Mouse (Mus musculus) cortical plate, adult 2 months (tissue): ENCODE results near the gene Kcnmb2. TPM values are rescaled to one million over a fixed set of nuclear protein-coding genes. Genes with fewer than 3 reads are reported as not detected.
A peak's percentile ranks its signal among the peaks of the same experiment; 100 is the strongest.

ENCODE experiments used
- H3K27ac ChIP-seq: fragments of 200-500 bp; 2 replicates; pipeline ENCODE4 v1.5.1; 2012; ENCODE audit warnings: low read length, control low read depth, inconsistent platforms; ENCODE audit not compliant: insufficient read depth
- H3K4me1 ChIP-seq: fragments of 200-500 bp; 2 replicates; pipeline ENCODE4 v1.6.1; 2011; ENCODE audit warnings: low read length; ENCODE audit not compliant: control insufficient read depth, insufficient read depth
- H3K4me3 ChIP-seq: fragments of 200-500 bp; 2 replicates; pipeline ENCODE4 v1.5.1; 2011; ENCODE audit warnings: mild to moderate bottlenecking, low read length, control low read depth; ENCODE audit not compliant: insufficient read depth
- CTCF ChIP-seq: fragments of 200-500 bp; IDR thresholded peaks from 2 replicates; pipeline ENCODE4 v1.5.1; 2011; ENCODE audit warnings: mild to moderate bottlenecking, control low read depth, low read length; ENCODE audit not compliant: insufficient read depth; ENCODE audit errors: extremely low read depth
- POLR2A ChIP-seq: fragments of 200-500 bp; IDR thresholded peaks from 2 replicates; pipeline ENCODE4 v1.6.1; 2011; ENCODE audit warnings: mild to moderate bottlenecking, low read length, control low read depth; ENCODE audit not compliant: insufficient read depth; ENCODE audit errors: extremely low read depth
- polyA plus RNA-seq: library from polyadenylated mRNA; depleted of rRNA; stranded (reverse); fragments of >200 nt; gene quantifications from 2 replicates; pipeline ENCODE4 v1.2.3, GENCODE M21; 2012; rRNA removed

Kcnmb2 gene
- 1.2 and 1.3 TPM in 2 replicates for polyA plus RNA-seq

- Histone ChIP-seq H3K4me3 (peak within 1 kb of the TSS; percentile 51), H3K4me1 (no peaks in the 10 kb centered on the region; the same call in 1 of the 2 replicates), H3K27ac (no peak within 1 kb of the TSS)
- no peak for TF ChIP-seq POLR2A
Observed at GRCm38 (mm10) chr3:31902504-31903330, at the start of gene Kcnmb2. Gene Kcnmb2 (plus strand): TSS chr3:31902507.

- TF ChIP-seq POLR2A (no peak), CTCF (no peak)
- Histone ChIP-seq H3K27ac (no peak overlapping the region), H3K4me1 (no peaks in the 10 kb centered on the region), H3K4me3 (no peak overlapping the region)
Observed at GRCm38 (mm10) chr3:31863522-31863921, 38.8 kb upstream of the Kcnmb2 start.

GRCm38 (mm10) chr3:31864070-31864469, 38.2 kb upstream of the Kcnmb2 start:
- no peaks in the 10 kb centered on the region for H3K4me1 ChIP-seq
- no peak overlapping the region for H3K4me3 ChIP-seq
- TF ChIP-seq CTCF, result no peak
- no peak for TF ChIP-seq POLR2A
- no peak overlapping the region for H3K27ac ChIP-seq

- no peak overlapping the region for H3K27ac ChIP-seq
- H3K4me3 ChIP-seq, result no peak overlapping the region
- H3K4me1 ChIP-seq, result no peaks in the 10 kb centered on the region
- TF ChIP-seq CTCF (no peak), POLR2A (no peak)
Observed at GRCm38 (mm10) chr3:31871461-31871860, 30.8 kb upstream of the Kcnmb2 start.

GRCm38 (mm10) chr3:31882621-31883131, 19.6 kb upstream of the Kcnmb2 start:
- no peak overlapping the region for H3K4me3 ChIP-seq
- TF ChIP-seq POLR2A (no peak), CTCF (no peak)
- no peaks in the 10 kb centered on the region for H3K4me1 ChIP-seq
- H3K27ac ChIP-seq, result no peak overlapping the region

- H3K4me3 ChIP-seq, result no peak overlapping the region
- TF ChIP-seq POLR2A (no peak), CTCF (no peak)
- no peak overlapping the region for H3K27ac ChIP-seq
- H3K4me1 ChIP-seq, result no peaks in the 10 kb centered on the region
Observed at GRCm38 (mm10) chr3:31892653-31893052, 9.7 kb upstream of the Kcnmb2 start.

GRCm38 (mm10) chr3:31903506-31903905, 1.2 kb downstream of the Kcnmb2 start:
- Histone ChIP-seq H3K27ac (no peak overlapping the region), H3K4me3 (peak overlapping the region; percentile 51), H3K4me1 (no peaks in the 10 kb centered on the region; the same call in 1 of the 2 replicates)
- TF ChIP-seq POLR2A, result no peak
- TF ChIP-seq CTCF, result no peak

- peak overlapping the region; percentile 51; the same call in 1 of the 2 replicates for H3K4me3 ChIP-seq
- no peak overlapping the region for H3K27ac ChIP-seq
- H3K4me1 ChIP-seq, result no peaks in the 10 kb centered on the region; the same call in 1 of the 2 replicates
- TF ChIP-seq CTCF, result no peak
- TF ChIP-seq POLR2A, result no peak
Observed at GRCm38 (mm10) chr3:31904156-31904555, 1.8 kb downstream of the Kcnmb2 start.

- no peaks in the 10 kb centered on the region for H3K4me1 ChIP-seq
- no peak overlapping the region for H3K4me3 ChIP-seq
- no peak overlapping the region for H3K27ac ChIP-seq
- TF ChIP-seq POLR2A (no peak), CTCF (no peak)
Observed at GRCm38 (mm10) chr3:31911168-31911567, 8.9 kb downstream of the Kcnmb2 start.

GRCm38 (mm10) chr3:31911690-31912089, 9.4 kb downstream of the Kcnmb2 start:
- TF ChIP-seq CTCF (no peak), POLR2A (no peak)
- H3K4me1 ChIP-seq, result no peaks in the 10 kb centered on the region
- H3K4me3 ChIP-seq, result no peak overlapping the region
- H3K27ac ChIP-seq, result no peak overlapping the region
